Mouse (Mus musculus): Measurements from ENCODE around the gene 1700037C18Rik.
"Not testable (repeated sequence)": the region's sequence is repeated elsewhere in the genome, so short reads cannot be mapped to it uniquely, and the experiment has no call there.

The 1700037C18Rik gene

GRCm38 (mm10) chr16:3872216-3873047 lies 36.1 kb downstream of the 1700037C18Rik start, which contains the start of gene Naa60:
TSS of gene Naa60 (plus strand) at chr16:3872375.
- DNase-seq (ENCODE audit: low read depth, low spot score) = peak; percentile 94

DNA sequence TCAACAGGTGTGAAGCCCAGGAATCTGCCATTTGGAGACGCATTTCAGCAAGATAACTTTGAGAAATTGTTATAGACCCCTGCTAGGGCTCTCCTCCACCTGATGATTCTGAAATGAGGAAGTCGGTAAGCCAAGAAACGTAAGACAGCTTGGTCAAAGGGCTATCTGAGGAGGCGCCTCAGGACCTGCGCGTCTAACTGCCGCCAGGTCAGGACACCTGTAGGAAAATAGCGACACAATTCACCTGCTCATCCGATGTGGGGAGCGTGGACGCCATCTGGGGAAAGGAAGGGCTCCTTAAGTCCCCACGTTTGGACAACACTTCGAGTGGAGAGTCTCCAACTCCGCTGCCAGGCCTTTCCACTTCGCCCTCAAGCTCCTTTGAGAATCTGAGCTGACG lies 36.7 kb downstream of the 1700037C18Rik start:
- DNase-seq (ENCODE audit: low read depth, low spot score) = no peak

- no peak for DNase-seq (ENCODE audit: low read depth, low spot score)
Observed at GRCm38 (mm10) chr16:3859254-3859653, 49.2 kb downstream of the 1700037C18Rik start.

DNA sequence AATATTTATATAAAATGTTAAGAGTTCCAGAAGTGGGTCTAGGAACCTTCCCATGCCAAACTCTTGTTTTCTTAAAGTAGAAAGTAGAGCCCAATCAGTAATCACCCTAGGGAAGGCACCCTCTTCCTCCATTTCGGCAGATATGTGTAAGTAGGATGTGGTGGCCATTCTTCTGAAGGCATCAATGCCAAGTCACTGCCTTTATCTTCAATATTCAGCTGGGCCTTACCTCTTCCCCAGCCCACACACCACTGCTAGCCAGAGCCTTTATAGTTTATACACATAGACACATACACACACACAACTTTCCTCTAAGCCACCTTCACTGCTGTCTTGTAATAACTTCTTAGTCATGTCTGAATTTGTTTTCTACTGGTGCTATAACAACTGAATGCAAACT lies 52.7 kb downstream of the 1700037C18Rik start:
- no peak for DNase-seq (ENCODE audit: low read depth, low spot score)

- DNase-seq (ENCODE audit: low read depth, low spot score) = no peak
Observed at GRCm38 (mm10) chr16:3854437-3855182, 53.9 kb downstream of the 1700037C18Rik start.

DNA sequence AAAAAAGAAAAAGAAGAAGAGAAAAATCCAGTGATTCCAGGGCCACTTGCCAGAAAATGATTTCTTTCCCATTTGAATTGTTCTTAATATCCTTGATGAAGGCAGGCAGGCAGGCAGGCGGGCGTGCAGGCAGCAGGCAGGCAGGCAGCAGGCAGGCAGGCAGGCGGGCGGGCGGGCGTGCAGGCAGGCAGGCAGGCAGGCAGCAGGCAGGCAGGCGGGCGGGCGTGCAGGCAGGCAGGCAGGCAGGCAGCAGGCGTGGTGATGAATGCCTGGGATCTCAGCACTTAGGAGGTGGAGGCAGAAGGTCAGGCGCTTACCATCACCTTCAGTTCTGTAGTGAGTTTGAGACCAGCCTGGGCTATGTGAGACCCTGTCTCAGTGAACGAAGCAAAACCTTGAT lies 55.9 kb downstream of the 1700037C18Rik start:
- no peak for DNase-seq (ENCODE audit: low read depth, low spot score)

DNA sequence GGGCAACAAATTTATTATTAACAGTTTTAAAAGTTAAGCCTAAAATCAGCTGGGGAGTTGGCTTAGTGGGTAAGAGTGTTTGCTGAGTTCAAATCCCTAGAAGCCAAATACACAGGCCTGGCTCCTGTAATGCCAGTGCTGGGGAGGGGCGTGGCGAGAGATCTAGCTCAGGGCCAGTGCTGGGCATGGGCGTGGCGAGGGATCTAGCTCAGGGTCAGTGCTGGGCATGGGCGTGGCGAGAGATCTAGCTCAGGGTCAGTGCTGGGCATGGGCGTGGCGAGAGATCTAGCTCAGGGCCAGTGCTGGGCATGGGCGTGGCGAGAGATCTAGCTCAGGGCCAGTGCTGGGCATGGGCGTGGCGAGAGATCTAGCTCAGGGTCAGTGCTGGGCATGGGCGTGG lies 57.2 kb downstream of the 1700037C18Rik start:
- not testable (repeated sequence) for DNase-seq (ENCODE audit: low read depth, low spot score)

DNA sequence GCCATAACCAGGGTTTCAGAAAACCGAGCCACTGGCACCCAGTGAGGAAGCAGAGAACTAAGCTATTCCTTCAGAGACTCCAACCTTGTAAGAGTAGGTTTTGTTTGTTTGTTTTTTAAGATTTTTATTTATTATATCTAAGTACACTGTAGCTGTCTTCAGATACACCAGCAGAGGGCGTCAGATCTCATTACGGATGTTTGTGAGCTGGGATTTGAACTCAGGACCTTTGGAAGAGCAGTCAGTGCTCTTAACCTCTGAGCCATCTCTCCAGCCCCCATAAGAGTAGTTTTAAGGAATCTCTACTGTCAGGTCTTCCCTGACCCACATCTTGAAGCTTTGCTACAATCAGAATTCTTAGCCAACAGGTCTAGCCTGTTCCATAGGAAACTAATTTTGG lies 60.1 kb downstream of the 1700037C18Rik start:
- DNase-seq (ENCODE audit: low read depth, low spot score) = no peak

GRCm38 (mm10) chr16:3847871-3848270 lies 60.6 kb downstream of the 1700037C18Rik start:
- DNase-seq (ENCODE audit: low read depth, low spot score) = no peak

DNA sequence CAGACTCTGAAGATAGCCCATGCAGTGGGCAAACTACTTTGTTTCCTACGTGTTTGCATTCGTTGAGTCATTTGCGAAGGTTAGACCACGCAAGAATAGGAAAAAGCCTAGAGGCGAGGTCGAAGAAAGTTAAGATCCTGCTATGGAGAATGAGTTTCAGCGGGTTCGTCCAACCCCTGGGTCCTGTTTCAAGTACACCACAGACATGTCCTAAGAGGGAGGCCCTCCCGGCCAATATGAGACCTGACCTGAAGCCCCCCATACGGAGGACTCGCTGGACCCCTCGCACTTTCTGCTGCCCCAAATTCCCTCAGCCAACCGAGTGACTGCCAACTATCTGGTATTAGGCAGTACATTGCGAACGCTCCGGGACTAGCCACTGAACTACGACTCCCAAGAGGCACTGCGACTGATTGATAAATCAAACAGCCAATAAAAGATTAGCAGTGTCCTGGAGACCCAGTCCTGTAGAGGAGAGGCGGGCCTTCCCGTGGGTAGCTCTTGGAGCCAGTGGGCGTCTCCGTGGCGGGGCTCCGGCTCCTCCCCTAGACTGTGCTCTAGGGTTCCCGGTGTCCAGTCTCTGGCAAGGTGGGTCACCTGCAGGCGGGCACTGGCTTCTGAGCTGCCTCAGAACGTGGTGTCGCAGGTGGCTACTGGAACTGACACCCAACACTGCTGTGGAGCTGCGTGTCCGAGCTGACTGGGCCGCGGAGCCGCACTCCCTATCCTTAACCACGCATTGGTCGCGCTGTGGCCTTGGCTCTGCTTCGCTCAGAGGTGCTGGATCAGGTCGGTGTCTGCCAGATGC lies 61.6 kb downstream of the 1700037C18Rik start, which contains the start of gene Zfp174:
Gene Zfp174 (plus strand): TSS at position 558 of the 808 bp plus-strand sequence.
- peak; percentile 95 for DNase-seq (ENCODE audit: low read depth, low spot score)

All from mesoderm, embryonic 11.5 days (tissue).